Mouse (Mus musculus) stomach, embryonic 15.5 days (tissue): Measurements from ENCODE around the gene Bcorl1. TPM values are rescaled to one million over a fixed set of nuclear protein-coding genes. Genes with fewer than 3 reads are reported as not detected.

Experiments
- ATAC-seq: fragments of 200-750 bp; cut with Nextera tagmentation; 2 replicates; pipeline ENCODE4 v1.8.0; 2017; ENCODE audit warnings: low read depth, moderate number of reproducible peaks, moderate TSS enrichment; ENCODE audit not compliant: insufficient read depth, low FRiP score
- H3K27ac ChIP-seq: fragments of 300-500 bp; sonication (generic); 2 replicates; pipeline ENCODE4 v1.5.1; 2015; ENCODE audit warnings: mild to moderate bottlenecking, inconsistent platforms
- H3K27me3 ChIP-seq: fragments of 300-500 bp; sonication (generic); replicated peaks from 2 replicates; pipeline ENCODE4 v1.6.1; 2015; ENCODE audit warnings: inconsistent platforms
- H3K36me3 ChIP-seq: fragments of 300-500 bp; sonication (generic); 2 replicates; pipeline ENCODE4 v1.6.1; 2015; ENCODE audit warnings: inconsistent platforms
- H3K4me1 ChIP-seq: fragments of 300-500 bp; sonication (generic); 2 replicates; pipeline ENCODE4 v1.6.1; 2015; ENCODE audit warnings: inconsistent platforms
- H3K4me2 ChIP-seq: fragments of 300-500 bp; sonication (generic); 2 replicates; pipeline ENCODE4 v1.6.1; 2015; ENCODE audit warnings: mild to moderate bottlenecking, inconsistent platforms
- H3K4me3 ChIP-seq: fragments of 300-500 bp; sonication (generic); replicated peaks from 2 replicates; pipeline ENCODE4 v1.5.1; 2015; ENCODE audit warnings: inconsistent platforms
- H3K9ac ChIP-seq: fragments of 300-500 bp; sonication (generic); 2 replicates; pipeline ENCODE4 v1.6.1; 2015; ENCODE audit warnings: inconsistent platforms
- H3K9me3 ChIP-seq: fragments of 300-500 bp; sonication (generic); 2 replicates; pipeline ENCODE4 v1.6.1; 2016; ENCODE audit warnings: inconsistent platforms
- WGBS: fragments of 180-500 bp; shearing (Covaris S2); methylation state at CpG from one replicate; pipeline ENCODE4 v1.1.7; 2015; 5-methylcytosine and 5-hydroxymethylcytosine counted together
- polyA plus RNA-seq: library from polyadenylated mRNA; unstranded; fragments of >200 nt; fragmentation: Nextera tagmentation; extraction: Ambion mirVana; gene quantifications from 2 replicates; pipeline ENCODE4 v1.2.1, GENCODE M21; 2015

The Bcorl1 gene
- polyA plus RNA-seq, 1 experiment from 2014 or later = 5.4 TPM

DNA sequence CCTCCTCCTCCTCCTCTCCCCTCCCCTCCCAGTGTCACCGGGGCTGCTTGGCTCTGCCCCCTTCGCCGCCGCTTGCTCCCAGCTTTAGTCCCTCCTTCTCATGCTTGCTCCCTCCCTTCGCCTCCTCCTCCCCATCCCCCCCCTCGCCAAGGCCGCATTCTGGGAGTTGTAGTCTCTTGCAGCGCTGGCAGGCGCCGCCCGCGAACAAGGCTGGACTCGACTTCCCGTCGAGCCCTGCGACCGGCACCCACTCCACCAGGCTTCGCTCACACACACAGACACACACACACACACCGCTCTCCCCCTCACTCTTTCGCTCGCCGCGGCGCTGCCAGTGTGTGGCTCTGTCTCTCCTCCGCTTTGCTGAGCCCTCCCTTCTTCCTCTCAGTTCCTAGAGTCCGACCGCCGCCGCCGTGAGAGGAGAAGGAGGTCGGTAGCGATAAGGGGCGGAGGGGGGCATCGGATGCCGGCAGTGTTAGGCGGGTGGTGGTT, 2.3 kb downstream of the Bcorl1 start:
- peak; percentile 89 for ATAC-seq
- peak overlapping the region; percentile 16; the same call in 1 of the 2 replicates for H3K9ac ChIP-seq
- H3K36me3 ChIP-seq = no peaks in the 10 kb centered on the region
- no peaks in the 10 kb centered on the region for H3K27me3 ChIP-seq
- H3K4me1 ChIP-seq = 0 out of 2 replicates have a peak, but pooled peaks cover 4% of the 10 kb centered on the region
- H3K27ac ChIP-seq = peak overlapping the region; percentile 80
- peak overlapping the region; percentile 76 for H3K4me2 ChIP-seq
- no peaks in the 10 kb centered on the region for H3K9me3 ChIP-seq
- WGBS = 12% methylated on average over 33 of the region's 36 CpGs
- H3K4me3 ChIP-seq = peak overlapping the region; percentile 56

DNA sequence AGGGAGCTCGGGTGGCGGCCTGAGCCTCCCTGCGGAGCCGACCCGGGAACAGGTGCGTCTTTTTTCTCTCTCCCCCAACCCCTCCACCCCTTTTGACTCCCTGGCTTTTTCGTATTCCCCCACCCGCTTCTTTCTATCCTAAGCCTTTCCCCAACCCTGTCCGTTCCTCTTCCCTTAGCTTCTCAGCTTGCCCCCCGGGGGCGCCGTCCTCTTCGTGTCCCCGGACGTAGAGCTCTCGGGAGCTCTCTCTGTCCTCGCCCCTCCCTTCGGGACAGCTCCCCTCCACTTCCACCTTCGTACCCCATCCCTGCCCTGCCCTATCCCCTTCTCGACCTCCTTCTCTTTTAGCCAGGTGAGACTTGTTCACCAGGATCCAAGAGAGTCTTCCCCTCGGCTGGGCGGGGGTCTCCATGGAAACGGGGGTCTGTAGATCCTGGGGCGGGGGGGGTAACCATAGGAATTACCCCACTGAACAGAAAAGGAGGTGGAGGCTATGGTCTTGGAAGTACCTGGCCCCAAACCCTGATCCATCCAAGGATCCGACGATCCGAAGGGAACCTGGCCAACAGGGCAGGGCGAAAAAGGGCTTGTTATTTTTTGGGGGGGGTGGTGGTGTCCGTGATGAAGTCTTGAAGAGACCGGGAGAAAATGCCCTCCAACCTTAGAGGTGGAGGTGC, 2.9 kb downstream of the Bcorl1 start:
- WGBS = 5% methylated on average over 30 of the region's 30 CpGs
- ATAC-seq = 0 out of 2 replicates have a peak, but pooled peaks have one; percentile 0
- H3K4me1 ChIP-seq = 0 out of 2 replicates have a peak, but pooled peaks cover 4% of the 10 kb centered on the region

DNA sequence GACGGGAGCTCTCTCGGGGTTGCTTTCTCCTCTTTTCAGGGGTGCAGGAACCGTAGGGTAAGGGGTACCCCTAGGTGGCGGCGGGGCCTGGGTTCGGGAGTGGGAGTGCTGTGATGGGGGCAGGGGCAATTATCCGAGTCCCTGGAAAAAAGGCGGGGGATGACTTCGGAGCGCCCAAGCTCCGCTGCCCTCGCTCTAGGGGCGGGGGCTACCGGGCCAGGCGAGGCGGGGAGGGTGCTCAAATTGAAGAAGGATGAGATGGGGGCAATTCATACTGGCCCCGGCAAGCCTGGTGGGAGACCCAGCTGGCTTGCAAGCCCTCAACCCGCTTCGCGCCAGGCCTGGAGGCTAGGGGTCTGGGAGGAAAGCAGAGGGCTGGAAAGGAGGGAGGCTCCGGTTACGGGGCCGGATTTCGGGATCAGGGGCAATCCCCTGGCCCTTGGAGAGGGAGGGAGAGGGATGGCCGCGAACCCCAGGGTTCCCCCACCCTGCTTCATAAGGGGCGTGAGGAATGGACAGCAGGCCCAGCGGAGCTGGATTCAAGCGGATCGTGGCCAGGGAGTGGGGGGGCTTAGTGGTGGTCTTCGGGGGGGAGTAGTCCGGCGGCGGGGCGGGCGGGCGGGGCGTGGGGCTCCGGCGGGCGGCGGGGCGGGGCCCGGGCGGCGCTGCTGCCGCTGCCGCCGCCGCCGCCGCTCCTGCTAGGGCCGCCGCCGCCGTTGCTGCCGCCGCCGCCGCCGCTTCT, 3.7 kb downstream of the Bcorl1 start:
- WGBS = 7% methylated on average over 27 of the region's 61 CpGs
- H3K27ac ChIP-seq = 0 out of 2 replicates have a peak overlapping the region, but pooled peaks have one; percentile 48
- H3K4me2 ChIP-seq = peak overlapping the region; percentile 76
- ATAC-seq = no peak
- H3K9me3 ChIP-seq = no peaks in the 10 kb centered on the region
- 0 out of 2 replicates have a peak, but pooled peaks cover 4% of the 10 kb centered on the region for H3K4me1 ChIP-seq
- H3K36me3 ChIP-seq = no peaks in the 10 kb centered on the region
- H3K9ac ChIP-seq = peak overlapping the region; percentile 37; the same call in 1 of the 2 replicates
- peak overlapping the region; percentile 56 for H3K4me3 ChIP-seq
- no peaks in the 10 kb centered on the region for H3K27me3 ChIP-seq

More for the DNA sequence above, 2.9 kb downstream of the Bcorl1 start:
- Histone ChIP-seq H3K27me3 (no peaks in the 10 kb centered on the region), H3K36me3 (no peaks in the 10 kb centered on the region), H3K27ac (peak overlapping the region; percentile 80), H3K9me3 (no peaks in the 10 kb centered on the region), H3K4me3 (peak overlapping the region; percentile 56), H3K4me2 (peak overlapping the region; percentile 76), H3K9ac (peak overlapping the region; percentile 16; the same call in 1 of the 2 replicates)

DNA sequence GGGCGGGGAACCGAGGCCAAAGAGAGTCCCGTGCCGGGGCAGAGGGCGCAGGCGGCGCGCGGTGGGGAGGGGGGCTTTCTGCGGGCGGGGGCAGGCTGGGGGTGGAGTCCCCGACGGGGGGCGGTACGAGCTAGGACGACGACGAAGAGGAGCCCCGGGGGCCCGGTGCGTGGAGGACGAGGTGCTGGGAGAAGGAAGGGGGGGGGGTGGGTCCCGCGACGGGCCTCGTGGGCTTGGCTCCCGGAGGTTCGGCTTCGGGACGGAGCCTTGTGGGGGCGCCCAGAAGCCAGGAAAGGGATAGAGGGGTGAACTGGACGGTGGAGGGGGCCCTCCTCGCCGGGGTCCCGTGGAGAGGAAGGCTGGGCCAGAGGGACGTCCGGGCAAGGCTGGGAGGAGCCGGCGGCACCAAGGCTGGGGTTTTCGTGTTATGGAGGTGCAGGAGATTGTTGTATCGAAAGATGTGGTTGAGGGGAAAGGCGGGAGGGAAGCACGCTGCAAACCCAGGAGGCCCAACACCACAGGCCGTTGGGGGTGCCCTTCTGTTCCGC, 4.3 kb downstream of the Bcorl1 start:
- Histone ChIP-seq H3K9ac (peak overlapping the region; percentile 37; the same call in 1 of the 2 replicates), H3K27me3 (no peaks in the 10 kb centered on the region), H3K9me3 (no peaks in the 10 kb centered on the region), H3K36me3 (no peaks in the 10 kb centered on the region), H3K4me2 (peak overlapping the region; percentile 76), H3K27ac (0 out of 2 replicates have a peak overlapping the region, but pooled peaks have one; percentile 48), H3K4me1 (0 out of 2 replicates have a peak, but pooled peaks cover 4% of the 10 kb centered on the region), H3K4me3 (peak overlapping the region; percentile 56)
- WGBS = 12% methylated on average over 33 of the region's 45 CpGs
- no peak for ATAC-seq

DNA sequence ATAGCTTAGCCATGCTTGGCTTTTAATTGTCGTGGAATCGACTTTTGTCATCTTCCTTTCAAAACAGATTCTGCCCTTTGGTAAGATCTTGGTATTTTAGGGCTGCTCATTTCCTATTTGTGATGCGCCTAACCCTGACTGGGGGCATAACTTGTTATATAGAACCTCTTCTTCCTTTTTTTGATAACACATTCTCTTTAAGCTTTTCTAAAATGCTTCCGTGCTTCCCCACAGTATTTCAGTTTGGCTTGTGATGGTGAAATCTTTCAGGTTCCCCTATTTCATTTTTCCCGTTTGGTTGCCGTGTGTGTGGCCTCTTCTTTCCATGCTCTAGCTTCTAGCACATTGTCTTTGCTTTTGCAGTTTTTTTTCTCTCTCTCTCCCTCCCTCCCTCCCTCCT, 14.2 kb downstream of the Bcorl1 start:
- ATAC-seq = no peak

GRCm38 (mm10) chrX:48365836-48366577, 24.8 kb downstream of the Bcorl1 start:
- no peaks in the 10 kb centered on the region for H3K36me3 ChIP-seq
- H3K9ac ChIP-seq = no peak overlapping the region
- H3K27me3 ChIP-seq = no peaks in the 10 kb centered on the region
- H3K4me3 ChIP-seq = no peak overlapping the region
- WGBS = 48% methylated on average over 15 of the region's 15 CpGs
- no peak for ATAC-seq
- 0 out of 2 replicates have a peak, but pooled peaks cover 2% of the 10 kb centered on the region for H3K4me1 ChIP-seq
- no peaks in the 10 kb centered on the region for H3K9me3 ChIP-seq
- H3K27ac ChIP-seq = no peak overlapping the region
- H3K4me2 ChIP-seq = 0 out of 2 replicates have a peak overlapping the region, but pooled peaks have one; percentile 8

More for the DNA sequence above, 14.2 kb downstream of the Bcorl1 start:
- WGBS = 87% methylated on average over 6 of the region's 6 CpGs
- Histone ChIP-seq H3K4me3 (no peak overlapping the region), H3K27me3 (no peaks in the 10 kb centered on the region), H3K27ac (no peak overlapping the region), H3K36me3 (no peaks in the 10 kb centered on the region), H3K4me1 (no peaks in the 10 kb centered on the region), H3K4me2 (no peak overlapping the region), H3K9ac (no peak overlapping the region), H3K9me3 (no peaks in the 10 kb centered on the region)

DNA sequence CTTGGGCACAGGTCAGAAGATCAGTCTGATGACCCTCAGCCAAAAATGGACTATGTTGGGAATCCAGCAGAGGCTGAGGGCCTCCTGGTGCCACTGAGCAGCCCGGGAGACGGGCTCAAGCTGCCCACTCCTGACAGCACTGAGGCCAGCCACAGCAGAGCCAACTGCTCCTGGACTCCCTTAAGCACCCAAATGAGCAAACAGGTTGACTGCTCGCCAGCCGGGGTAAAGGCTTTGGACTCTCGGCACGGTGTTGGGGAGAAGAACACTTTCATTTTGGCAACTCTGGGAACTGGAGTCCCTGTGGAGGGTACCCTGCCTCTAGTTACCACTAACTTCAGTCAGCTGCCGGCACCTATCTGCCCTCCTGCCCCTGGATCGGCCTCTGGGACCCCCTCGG, 26.7 kb downstream of the Bcorl1 start:
- 0 out of 2 replicates have a peak, but pooled peaks cover 2% of the 10 kb centered on the region for H3K4me1 ChIP-seq
- H3K4me3 ChIP-seq = no peak overlapping the region
- no peak overlapping the region for H3K4me2 ChIP-seq
- H3K9ac ChIP-seq = no peak overlapping the region
- no peaks in the 10 kb centered on the region for H3K27me3 ChIP-seq
- no peaks in the 10 kb centered on the region for H3K9me3 ChIP-seq
- no peaks in the 10 kb centered on the region for H3K36me3 ChIP-seq
- H3K27ac ChIP-seq = no peak overlapping the region
- ATAC-seq = no peak
- WGBS = 91% methylated on average over 9 of the region's 9 CpGs

- H3K36me3 ChIP-seq = peaks cover 13% of the 10 kb centered on the region; the same call in 1 of the 2 replicates
- no peaks in the 10 kb centered on the region for H3K9me3 ChIP-seq
- 43% methylated on average over 7 of the region's 7 CpGs for WGBS
- H3K9ac ChIP-seq = no peak overlapping the region
- no peak overlapping the region for H3K4me3 ChIP-seq
- no peak overlapping the region for H3K4me2 ChIP-seq
- no peak for ATAC-seq
- H3K4me1 ChIP-seq = no peaks in the 10 kb centered on the region
- H3K27me3 ChIP-seq = no peaks in the 10 kb centered on the region
- no peak overlapping the region for H3K27ac ChIP-seq
Measured at GRCm38 (mm10) chrX:48383643-48384042, 42.5 kb downstream of the Bcorl1 start.

DNA sequence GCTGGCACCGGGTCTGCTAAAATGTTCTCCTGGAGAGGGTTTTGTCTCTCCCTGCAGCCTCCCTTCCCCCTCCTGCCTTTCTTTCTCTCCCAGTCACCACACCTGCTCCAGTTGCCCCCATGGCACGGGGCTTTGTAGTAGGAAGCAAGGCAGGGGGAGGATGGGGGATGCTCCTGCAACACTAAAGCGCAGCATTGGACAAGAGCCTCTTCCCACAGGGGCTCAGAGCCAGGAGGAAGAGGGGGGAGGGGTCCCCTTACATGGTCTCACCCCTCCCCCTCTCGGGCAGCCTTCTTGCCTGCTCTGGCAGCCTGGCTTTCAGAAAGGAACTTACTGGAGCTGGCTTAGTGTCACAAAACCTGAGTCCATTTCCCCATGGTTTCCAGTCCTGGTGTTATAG, 44.8 kb downstream of the Bcorl1 start:
- 63% methylated on average over 4 of the region's 4 CpGs for WGBS

DNA sequence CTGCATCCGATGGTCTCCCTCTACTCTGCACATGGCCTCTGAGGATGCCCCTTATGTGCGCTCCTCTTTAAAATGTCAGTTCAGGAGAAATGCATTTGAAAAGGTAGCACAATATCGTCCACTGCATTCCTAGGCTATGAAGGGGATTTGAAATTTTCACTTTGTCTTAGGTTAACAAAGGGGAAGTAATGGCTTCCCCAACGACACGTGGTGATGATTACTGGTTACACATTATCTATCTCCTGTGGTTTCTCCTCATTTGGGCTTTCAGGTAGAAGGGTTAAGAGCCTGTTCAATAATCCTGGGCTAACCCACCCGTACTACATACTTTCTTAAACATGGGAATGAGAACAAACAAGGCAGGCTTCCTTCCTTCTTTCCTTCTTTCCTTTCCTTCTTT, 48.2 kb downstream of the Bcorl1 start:
- WGBS = 88% methylated on average over 6 of the region's 6 CpGs
- no peak overlapping the region for H3K9ac ChIP-seq

More for the DNA sequence above, 44.8 kb downstream of the Bcorl1 start:
- no peak overlapping the region for H3K4me2 ChIP-seq
- H3K9me3 ChIP-seq = no peaks in the 10 kb centered on the region
- no peak overlapping the region for H3K4me3 ChIP-seq
- no peaks in the 10 kb centered on the region for H3K4me1 ChIP-seq
- ATAC-seq = no peak
- H3K9ac ChIP-seq = no peak overlapping the region
- H3K27me3 ChIP-seq = no peaks in the 10 kb centered on the region
- H3K36me3 ChIP-seq = peaks cover 10% of the 10 kb centered on the region; the same call in 1 of the 2 replicates
- no peak overlapping the region for H3K27ac ChIP-seq

DNA sequence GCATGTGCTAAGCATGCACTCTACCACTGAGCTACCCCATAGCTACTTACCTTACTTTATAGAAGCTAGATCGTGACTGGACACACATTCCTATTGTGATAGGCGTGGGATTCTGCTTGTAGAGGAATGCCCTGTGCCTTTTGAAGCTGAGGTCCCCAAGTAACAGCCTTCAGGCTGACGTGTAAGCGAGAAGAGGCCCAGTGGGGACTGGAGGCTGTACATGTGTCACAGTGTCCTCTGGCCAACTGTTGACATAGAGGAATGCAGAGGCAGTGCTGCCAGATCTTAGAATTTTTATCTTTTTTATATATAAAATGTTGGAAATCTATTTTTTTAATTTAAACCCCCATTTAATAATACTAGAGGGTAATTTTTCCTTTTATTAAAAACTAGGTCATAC, 58.8 kb downstream of the Bcorl1 start:
- Histone ChIP-seq H3K9ac (no peak overlapping the region), H3K4me1 (no peaks in the 10 kb centered on the region), H3K4me2 (no peak overlapping the region), H3K36me3 (peaks cover 15% of the 10 kb centered on the region), H3K4me3 (no peak overlapping the region), H3K27ac (no peak overlapping the region), H3K9me3 (no peaks in the 10 kb centered on the region), H3K27me3 (no peaks in the 10 kb centered on the region)
- WGBS = 74% methylated on average over 4 of the region's 4 CpGs
- no peak for ATAC-seq

More for the DNA sequence above, 48.2 kb downstream of the Bcorl1 start:
- Histone ChIP-seq H3K4me3 (no peak overlapping the region), H3K4me1 (no peaks in the 10 kb centered on the region), H3K27ac (no peak overlapping the region), H3K27me3 (no peaks in the 10 kb centered on the region), H3K9me3 (no peaks in the 10 kb centered on the region), H3K36me3 (peaks cover 8% of the 10 kb centered on the region; the same call in 1 of the 2 replicates), H3K4me2 (no peak overlapping the region)
- no peak for ATAC-seq
